ENCODE assay signal across 24 mouse cellular contexts in the genomic region with DNA sequence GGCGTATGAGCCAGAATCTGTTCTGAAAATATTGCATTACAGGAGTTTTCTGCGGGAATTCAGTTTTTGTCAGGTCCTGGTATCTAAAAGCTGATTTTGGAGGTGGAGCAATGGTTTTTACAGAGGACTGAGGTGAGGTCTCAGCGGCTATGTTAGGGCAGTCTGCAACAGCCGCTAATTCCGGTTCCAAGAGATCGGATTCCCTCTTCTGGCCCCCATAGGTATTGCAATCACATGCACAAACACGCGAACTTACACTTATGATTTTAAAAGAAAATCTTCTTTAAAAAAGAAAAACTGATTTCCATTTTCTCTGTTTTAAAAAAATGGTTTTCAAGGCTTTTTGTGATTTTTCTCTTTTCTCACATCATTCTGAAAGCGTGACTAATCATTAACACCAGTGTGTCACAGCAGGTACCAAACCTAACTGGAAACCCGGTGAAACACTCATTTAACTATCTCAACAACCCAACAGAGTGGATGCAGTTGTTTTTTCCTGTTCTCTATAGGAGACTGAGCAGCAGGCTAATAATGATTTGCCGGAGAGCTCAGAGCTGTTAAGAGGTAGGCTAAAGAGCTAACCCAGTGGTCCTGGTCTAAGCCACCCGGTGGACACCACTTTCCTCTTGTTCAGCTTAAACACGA.
DNase-seq lines count a peak whose midpoint lies in the region; ATAC-seq and TF ChIP-seq lines count a peak whose summit lies in the region.
"Had no signal": no experiment of that assay in that cellular context is flagged by ENCODE, and none has a peak within 500 bp of the region (broad histone marks: within the 10 kb centered on the region; RNA-seq: fewer than 3 reads in every experiment).

No protein-coding gene starts in this region.

- TF ChIP-seq POLR2A in ES-Bruce4 (IDR thresholded peaks at IDR 0.05; ENCODE audit: insufficient read depth, low read length), result no peak
- TF ChIP-seq POLR2A in brain, embryonic 14.5 days (IDR thresholded peaks at IDR 0.05; ENCODE audit: borderline replicate concordance, extremely low read depth, insufficient read depth, insufficient read length, poor library complexity, severe bottlenecking), result no peak
- no peak for TF ChIP-seq POLR2A in thymus, adult 2 months (IDR thresholded peaks at IDR 0.05; ENCODE audit: control insufficient read depth, extremely low read depth, insufficient read depth, low read length, poor library complexity)

- H3K4me3 ChIP-seq in forebrain, postnatal 0 days (ENCODE audit: low read depth, low read length), result no peak overlapping the region
- no peak overlapping the region for H3K4me3 ChIP-seq in forebrain, embryonic 10.5 days
- no peak overlapping the region for H3K4me3 ChIP-seq in layer of hippocampus, adult 2 months
- no peak overlapping the region for H3K4me3 ChIP-seq in ES-Bruce4 (ENCODE audit: low read depth, low read length)
- no peak overlapping the region for H3K4me3 ChIP-seq in thymus, adult 2 months (ENCODE audit: control insufficient read depth, insufficient read depth, low read length)
- H3K4me3 ChIP-seq: embryonic facial prominence, embryonic 13.5 days; heart, embryonic 12.5 days; hindbrain, embryonic 13.5 days; limb, embryonic 12.5 days; liver, embryonic 12.5 days; neural tube, embryonic 15.5 days; stomach, embryonic 15.5 days had no signal

- H3K36me3 ChIP-seq in forebrain, postnatal 0 days (ENCODE audit: insufficient read depth), result no peaks in the 10 kb centered on the region
- no peaks in the 10 kb centered on the region for H3K36me3 ChIP-seq in forebrain, embryonic 10.5 days (replicated peaks)
- H3K36me3 ChIP-seq in ES-Bruce4 (ENCODE audit: control insufficient read depth, insufficient read depth, low read length, poor library complexity, severe bottlenecking), result no peaks in the 10 kb centered on the region
- no peaks in the 10 kb centered on the region for H3K36me3 ChIP-seq in thymus, adult 2 months (ENCODE audit: control insufficient read depth, insufficient read depth, low read length)
- H3K36me3 ChIP-seq: embryonic facial prominence, embryonic 13.5 days; heart, embryonic 12.5 days; hindbrain, embryonic 13.5 days; limb, embryonic 12.5 days; liver, embryonic 12.5 days; neural tube, embryonic 15.5 days; stomach, embryonic 15.5 days had no signal

- H3K27me3 ChIP-seq in forebrain, postnatal 0 days (ENCODE audit: insufficient read depth, low read length), result no peaks in the 10 kb centered on the region
- H3K27me3 ChIP-seq in forebrain, embryonic 10.5 days (ENCODE audit: poor library complexity, severe bottlenecking), result no peaks in the 10 kb centered on the region
- H3K27me3 ChIP-seq in ES-Bruce4 (ENCODE audit: control insufficient read depth, insufficient read depth, low read length, poor library complexity, severe bottlenecking), result no peaks in the 10 kb centered on the region
- no peaks in the 10 kb centered on the region for H3K27me3 ChIP-seq in thymus, adult 2 months (ENCODE audit: control insufficient read depth, insufficient read depth, low read length)
- H3K27me3 ChIP-seq: embryonic facial prominence, embryonic 13.5 days; heart, embryonic 12.5 days; hindbrain, embryonic 13.5 days; limb, embryonic 12.5 days; neural tube, embryonic 15.5 days; stomach, embryonic 15.5 days had no signal

- TF ChIP-seq EP300 in ES-Bruce4 (IDR thresholded peaks at IDR 0.05; ENCODE audit: insufficient read depth, low read depth, low read length), result no peak

- TF ChIP-seq CTCF in forebrain, postnatal 0 days (IDR thresholded peaks at IDR 0.05; ENCODE audit: low read depth), result peak; percentile 26; the same call in 1 of the 2 replicates
- TF ChIP-seq CTCF in layer of hippocampus, adult 2 months (conservative IDR thresholded peaks at IDR 0.05), result peak; percentile 63
- peak; percentile 12 for TF ChIP-seq CTCF in ES-Bruce4 (IDR thresholded peaks at IDR 0.05; ENCODE audit: low read depth, low read length)
- TF ChIP-seq CTCF in brain, embryonic 14.5 days (IDR thresholded peaks at IDR 0.05; ENCODE audit: borderline replicate concordance, extremely low read depth, insufficient read depth, insufficient read length), result peak; percentile 23; the same call in 1 of the 2 replicates
- no peak for TF ChIP-seq CTCF in thymus, adult 2 months (IDR thresholded peaks at IDR 0.05; ENCODE audit: borderline replicate concordance, control insufficient read depth, extremely low read depth, insufficient read depth, low read length, poor library complexity)

- H3K4me2 ChIP-seq in forebrain, postnatal 0 days (ENCODE audit: low read depth), result no peak overlapping the region
- H3K4me2 ChIP-seq: heart, embryonic 12.5 days; liver, embryonic 12.5 days; stomach, embryonic 15.5 days had no signal

- peaks cover 5% of the 10 kb centered on the region; the same call in 1 of the 2 replicates for H3K4me1 ChIP-seq in forebrain, postnatal 0 days (ENCODE audit: insufficient read depth)
- H3K4me1 ChIP-seq in forebrain, embryonic 10.5 days, result peaks cover 22% of the 10 kb centered on the region
- H3K4me1 ChIP-seq in ES-Bruce4 (ENCODE audit: control insufficient read depth, insufficient read depth, low read length), result no peaks in the 10 kb centered on the region
- no peaks in the 10 kb centered on the region for H3K4me1 ChIP-seq in thymus, adult 2 months (replicated peaks; ENCODE audit: control insufficient read depth, insufficient read depth, low read length)
- H3K4me1 ChIP-seq: heart, embryonic 12.5 days; liver, embryonic 12.5 days; stomach, embryonic 15.5 days had no signal

- DNase-seq in forebrain, postnatal 0 days, result no peak
- no peak for DNase-seq in forebrain, embryonic 10.5 days (ENCODE audit: extremely low spot score, low spot score)
- no peak for DNase-seq in layer of hippocampus, adult 2 months (ENCODE audit: low spot score in 2 of 2)
- DNase-seq in layer of hippocampus, postnatal 36 days, result no peak
- DNase-seq in brain, embryonic 14.5 days (ENCODE audit: low read depth), result no peak
- DNase-seq in thymus, adult 2 months, result no peak
- DNase-seq in urinary bladder, postnatal 10 days (ENCODE audit: low spot score), result no peak
- DNase-seq: adrenal gland, postnatal 10 days; cerebellum, postnatal 10 days; heart, postnatal 14 days; kidney, postnatal 25 days; lung, postnatal 14 days; midbrain, embryonic 14.5 days; right cerebral cortex, postnatal 14 days had no signal

- H3K27ac ChIP-seq in forebrain, postnatal 0 days (ENCODE audit: low read depth, low read length), result no peak overlapping the region
- H3K27ac ChIP-seq in forebrain, embryonic 10.5 days, result no peak overlapping the region
- no peak overlapping the region; the same call in 1 of the 2 replicates for H3K27ac ChIP-seq in layer of hippocampus, adult 2 months
- H3K27ac ChIP-seq in ES-Bruce4 (ENCODE audit: insufficient read depth, low read length), result no peak overlapping the region
- H3K27ac ChIP-seq in thymus, adult 2 months (ENCODE audit: control insufficient read depth, insufficient read depth, low read length), result no peak overlapping the region
- H3K27ac ChIP-seq: embryonic facial prominence, embryonic 13.5 days; liver, embryonic 12.5 days; neural tube, embryonic 15.5 days; stomach, embryonic 15.5 days had no signal

- H3K9ac ChIP-seq in forebrain, postnatal 0 days, result no peak overlapping the region
- H3K9ac ChIP-seq in ES-Bruce4 (ENCODE audit: low read depth, poor library complexity, severe bottlenecking), result no peak overlapping the region
- H3K9ac ChIP-seq: embryonic facial prominence, embryonic 13.5 days; heart, embryonic 12.5 days; hindbrain, embryonic 13.5 days; limb, embryonic 12.5 days; liver, embryonic 12.5 days; neural tube, embryonic 15.5 days; stomach, embryonic 15.5 days had no signal

- no peaks in the 10 kb centered on the region for H3K9me3 ChIP-seq in forebrain, postnatal 0 days (ENCODE audit: low read length)
- no peaks in the 10 kb centered on the region for H3K9me3 ChIP-seq in forebrain, embryonic 10.5 days
- H3K9me3 ChIP-seq in ES-Bruce4 (replicated peaks; ENCODE audit: control insufficient read depth, insufficient read depth, low read length, poor library complexity, severe bottlenecking), result no peaks in the 10 kb centered on the region
- H3K9me3 ChIP-seq: embryonic facial prominence, embryonic 13.5 days; heart, embryonic 12.5 days; hindbrain, embryonic 13.5 days; limb, embryonic 12.5 days; liver, embryonic 12.5 days; neural tube, embryonic 15.5 days; stomach, embryonic 15.5 days had no signal

- WGBS in forebrain, postnatal 0 days, result 83% methylated on average over 13 of the region's 13 CpGs
- 81% methylated on average over 13 of the region's 13 CpGs for WGBS in forebrain, embryonic 10.5 days
- WGBS in thymus, adult 2 months, result 94% methylated on average over 13 of the region's 13 CpGs

- ATAC-seq in forebrain, postnatal 0 days, result no peak
- ATAC-seq: activated CD4-positive, CD25-positive, alpha-beta regulatory T cell, adult 4 months; CD4-positive, CD25-positive, alpha-beta regulatory T cell, adult 4 months; liver, embryonic 12.5 days had no signal
